In genomic region chr4:139581427-139582051, GRCm38 (mm10) we compare ENCODE assay signal across 8 mouse cellular contexts. TPM values are rescaled to one million over a fixed set of nuclear protein-coding genes. Genes with fewer than 3 reads are reported as not detected.
A peak's percentile ranks its signal among the peaks of the same experiment; 100 is the strongest.
DNase-seq lines count a peak whose midpoint lies in the region; ATAC-seq and TF ChIP-seq lines count a peak whose summit lies in the region.

No protein-coding gene starts in this region.

- no peak for TF ChIP-seq POLR2A in spleen, adult 2 months (IDR thresholded peaks at IDR 0.05; ENCODE audit: low read depth, low read length)

- DNase-seq in spleen, adult 2 months (ENCODE audit: low read depth in 1 of 2, low spot score in 2 of 2) = no peak
- no peak for DNase-seq in spleen, postnatal 14 days (ENCODE audit: low spot score in 2 of 2)
- peak; percentile 59 to 78 for DNase-seq in kidney, postnatal 36 days
- DNase-seq in urinary bladder, adult 18-20 months (ENCODE audit: low spot score in 2 of 2) = no peak
- DNase-seq in right cerebral cortex, adult 2 months (ENCODE audit: low spot score in 2 of 2) = no peak
- DNase-seq in embryo, embryonic 11 days = no peak

- H3K36me3 ChIP-seq in spleen, adult 2 months (ENCODE audit: control insufficient read depth, insufficient read depth, low read length) = no peaks in the 10 kb centered on the region
- no peaks in the 10 kb centered on the region for H3K36me3 ChIP-seq in heart, embryonic 14.5 days (ENCODE audit: control insufficient read depth, insufficient read depth, low read length)
- no peaks in the 10 kb centered on the region for H3K36me3 ChIP-seq in midbrain, embryonic 16.5 days (ENCODE audit: control insufficient read depth, insufficient read depth, low read length)

- peak overlapping the region; percentile 31; the same call in 1 of the 2 replicates for H3K27ac ChIP-seq in spleen, adult 2 months (ENCODE audit: insufficient read depth, low read length)
- H3K27ac ChIP-seq in heart, embryonic 14.5 days (replicated peaks in 1 of 2; ENCODE audit: control insufficient read depth in 1 of 2, insufficient read depth in 1 of 2, low read depth in 2 of 2, low read length in 2 of 2) = peak overlapping the region; percentile 88 to 91
- H3K27ac ChIP-seq in midbrain, embryonic 16.5 days (ENCODE audit: low read length) = peak overlapping the region; percentile 44

- H3K9ac ChIP-seq in heart, embryonic 14.5 days (ENCODE audit: low read length) = peak overlapping the region; percentile 62
- H3K9ac ChIP-seq in midbrain, embryonic 16.5 days (ENCODE audit: low read depth, low read length) = peak overlapping the region; percentile 62

- 33% methylated on average over 6 of the region's 6 CpGs for WGBS in spleen, adult 2 months
- whole genome bisulfite sequencing in heart, embryonic 14.5 days = 27% methylated on average over 6 of the region's 6 CpGs
- 61% methylated on average over 6 of the region's 6 CpGs for WGBS in midbrain, embryonic 16.5 days

- peaks cover 14% of the 10 kb centered on the region; the same call in 1 of the 2 replicates for H3K4me1 ChIP-seq in spleen, adult 2 months (ENCODE audit: control insufficient read depth, insufficient read depth, insufficient read length)
- peaks cover 53 to 69% of the 10 kb centered on the region in 2 experiments for H3K4me1 ChIP-seq in heart, embryonic 14.5 days (ENCODE audit: control insufficient read depth in 2 of 2, insufficient read depth in 2 of 2, low read length in 2 of 2)
- H3K4me1 ChIP-seq in midbrain, embryonic 16.5 days (ENCODE audit: control insufficient read depth, insufficient read depth, low read length) = peaks cover 31% of the 10 kb centered on the region

- H3K9me3 ChIP-seq in heart, embryonic 14.5 days (ENCODE audit: control insufficient read depth, low read length) = no peaks in the 10 kb centered on the region
- H3K9me3 ChIP-seq in midbrain, embryonic 16.5 days (replicated peaks; ENCODE audit: control insufficient read depth, low read length, poor library complexity, severe bottlenecking) = no peaks in the 10 kb centered on the region

- peak overlapping the region; percentile 84 for H3K4me2 ChIP-seq in heart, embryonic 14.5 days (ENCODE audit: low read length)
- H3K4me2 ChIP-seq in midbrain, embryonic 16.5 days (ENCODE audit: low read length) = peak overlapping the region; percentile 50

- no peaks in the 10 kb centered on the region for H3K27me3 ChIP-seq in spleen, adult 2 months (ENCODE audit: control insufficient read depth, insufficient read depth, low read length)
- H3K27me3 ChIP-seq in heart, embryonic 14.5 days (ENCODE audit: control insufficient read depth, insufficient read depth, low read length) = no peaks in the 10 kb centered on the region
- no peaks in the 10 kb centered on the region for H3K27me3 ChIP-seq in midbrain, embryonic 16.5 days (ENCODE audit: control insufficient read depth, insufficient read depth, low read depth, low read length)

- H3K4me3 ChIP-seq in spleen, adult 2 months (ENCODE audit: extremely low read depth, insufficient read depth, insufficient read length) = no peak overlapping the region
- peak overlapping the region; percentile 3 to 9; a peak in 2 of 4 replicates for H3K4me3 ChIP-seq in heart, embryonic 14.5 days (ENCODE audit: control insufficient read depth in 1 of 2, insufficient read depth in 1 of 2, low read depth in 1 of 2, low read length in 2 of 2)
- no peak overlapping the region for H3K4me3 ChIP-seq in midbrain, embryonic 16.5 days (ENCODE audit: low read depth, low read length)

- no peak for TF ChIP-seq CTCF in spleen, adult 2 months (IDR thresholded peaks at IDR 0.05; ENCODE audit: extremely low read depth, insufficient read depth, insufficient read length, insufficient replicate concordance)

- ATAC-seq in heart, embryonic 14.5 days (ENCODE audit: insufficient number of reproducible peaks, insufficient read depth, low FRiP score, low read depth) = no peak
- ATAC-seq in midbrain, embryonic 16.5 days = no peak

RNA-seq across cellular contexts. Expression of gene Gm21969, which starts 21.4 kb away (rescaled TPM):
- polyA plus RNA-seq in spleen, adult 2 months (2012; rRNA removed) = 0.01 TPM in 1 of 2 replicates, not detected in the other
- not detected in 2 replicates for polyA plus RNA-seq in heart, embryonic 14.5 days (2014; fragmentation: Nextera tagmentation; extraction: Ambion mirVana)
- not detected in 2 replicates for polyA plus RNA-seq in midbrain, embryonic 16.5 days (2015; fragmentation: Nextera tagmentation; extraction: Ambion mirVana)

RNA-seq across cellular contexts. Expression of gene Aldh4a1, which starts 41.1 kb away (rescaled TPM):
- 18.9 and 21.5 TPM in 2 replicates for polyA plus RNA-seq in spleen, adult 2 months (2012; rRNA removed)
- polyA plus RNA-seq in heart, embryonic 14.5 days (2014; fragmentation: Nextera tagmentation; extraction: Ambion mirVana) = 13.0 and 13.4 TPM in 2 replicates
- 23.5 and 27.0 TPM in 2 replicates for polyA plus RNA-seq in midbrain, embryonic 16.5 days (2015; fragmentation: Nextera tagmentation; extraction: Ambion mirVana)

RNA-seq across cellular contexts. Expression of gene Iffo2, which starts 51.2 kb away (rescaled TPM):
- 3.5 and 4.1 TPM in 2 replicates for polyA plus RNA-seq in spleen, adult 2 months (2012; rRNA removed)
- 4.4 and 4.6 TPM in 2 replicates for polyA plus RNA-seq in heart, embryonic 14.5 days (2014; fragmentation: Nextera tagmentation; extraction: Ambion mirVana)
- polyA plus RNA-seq in midbrain, embryonic 16.5 days (2015; fragmentation: Nextera tagmentation; extraction: Ambion mirVana) = 3.5 and 3.8 TPM in 2 replicates

Comparison
In these comparisons a context has a peak if more than half of its experiments do, and no peak if none do; other contexts are left out.
1. DNase-seq: peak in kidney, postnatal 36 days (2 of 2); none in spleen, adult 2 months (0 of 2), spleen, postnatal 14 days (0 of 2), urinary bladder, adult 18-20 months (0 of 2), right cerebral cortex, adult 2 months (0 of 2) and embryo, embryonic 11 days (single experiment).
2. H3K27ac ChIP-seq: peak in every context shown above with its lines; median percentile 90 in heart, embryonic 14.5 days; 44 in midbrain, embryonic 16.5 days; 31 in spleen, adult 2 months.
3. H3K4me3 ChIP-seq: peak in heart, embryonic 14.5 days (2 of 2); none in spleen, adult 2 months (single experiment) and midbrain, embryonic 16.5 days (single experiment).